Mouse (Mus musculus): ENCODE measurements around the gene Prelp. TPM values are rescaled to one million over a fixed set of nuclear protein-coding genes. Genes with fewer than 3 reads are reported as not detected.

The Prelp gene
- polyA plus RNA-seq, 1 experiment from 2014 or later, result 2.7 TPM

GRCm38 (mm10) chr1:133961281-133962134 is 40.3 kb upstream of the Prelp start:
- Histone ChIP-seq H3K4me2 (ENCODE audit: low read depth, low read length) (peak overlapping the region; percentile 2; the same call in 1 of the 2 replicates), H3K4me3 (ENCODE audit: low read length) (no peak overlapping the region), H3K4me1 (ENCODE audit: control insufficient read depth, insufficient read depth, low read length) (peaks cover 24% of the 10 kb centered on the region), H3K36me3 (ENCODE audit: control insufficient read depth, insufficient read depth, low read length) (no peaks in the 10 kb centered on the region), H3K27ac (ENCODE audit: low read length) (peak overlapping the region; percentile 70), H3K9me3 (ENCODE audit: control insufficient read depth, low read length) (no peaks in the 10 kb centered on the region), H3K9ac (ENCODE audit: low read depth, low read length) (peak overlapping the region; percentile 37; the same call in 1 of the 2 replicates), H3K27me3 (replicated peaks; ENCODE audit: control insufficient read depth, insufficient read depth, low read length) (no peaks in the 10 kb centered on the region)
- 25% methylated on average over 18 of the region's 18 CpGs for WGBS
- peak; percentile 84 for ATAC-seq

DNA sequence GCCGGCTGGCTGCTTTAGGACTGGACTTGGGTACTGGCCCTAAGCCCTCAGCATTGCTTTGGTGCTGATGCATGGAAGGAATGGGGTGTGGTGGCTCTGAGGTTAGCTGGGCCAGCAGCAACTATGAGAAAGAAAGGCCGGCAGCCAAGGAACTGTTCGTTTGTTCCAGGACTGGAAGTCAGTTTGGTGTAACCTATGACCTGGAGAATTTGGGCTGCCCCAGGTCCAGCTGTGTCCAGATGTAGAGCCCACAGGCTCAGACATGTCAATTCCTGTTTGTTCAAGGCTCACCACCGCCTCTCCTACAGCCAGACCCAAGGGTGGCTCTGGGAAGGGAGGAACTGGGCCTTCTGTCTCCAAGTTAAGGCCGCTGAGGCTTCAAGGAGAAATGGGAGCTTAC is 38.3 kb upstream of the Prelp start:
- H3K27me3 ChIP-seq (replicated peaks; ENCODE audit: control insufficient read depth, insufficient read depth, low read length), result no peaks in the 10 kb centered on the region
- peaks cover 12% of the 10 kb centered on the region for H3K4me1 ChIP-seq (ENCODE audit: control insufficient read depth, insufficient read depth, low read length)
- H3K27ac ChIP-seq (ENCODE audit: low read length), result 0 out of 2 replicates have a peak overlapping the region, but pooled peaks have one; percentile 21
- no peak overlapping the region for H3K4me3 ChIP-seq (ENCODE audit: low read length)
- no peak overlapping the region for H3K4me2 ChIP-seq (ENCODE audit: low read depth, low read length)
- ATAC-seq, result no peak
- 67% methylated on average over 5 of the region's 5 CpGs for WGBS
- no peaks in the 10 kb centered on the region for H3K9me3 ChIP-seq (ENCODE audit: control insufficient read depth, low read length)
- H3K36me3 ChIP-seq (ENCODE audit: control insufficient read depth, insufficient read depth, low read length), result no peaks in the 10 kb centered on the region
- no peak overlapping the region for H3K9ac ChIP-seq (ENCODE audit: low read depth, low read length)

DNA sequence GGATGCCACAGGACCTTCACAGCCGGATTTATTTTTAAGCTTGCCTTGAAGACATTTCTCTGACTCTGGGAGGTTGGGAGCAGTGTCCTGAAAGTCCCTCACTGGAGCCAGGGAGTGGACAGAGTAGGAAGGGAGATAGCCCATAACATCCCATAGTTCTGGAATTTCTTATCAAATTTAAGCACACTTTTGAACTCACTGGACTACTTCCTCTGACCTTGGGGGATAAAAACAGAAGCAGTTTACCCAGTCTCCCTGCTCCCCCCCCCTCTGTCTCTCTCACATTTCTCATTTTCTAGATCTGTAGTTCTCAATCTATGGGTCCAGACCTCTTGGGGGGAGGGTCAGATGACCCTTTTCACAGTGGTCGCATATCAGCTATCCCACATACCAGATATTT is 32.8 kb upstream of the Prelp start:
- Histone ChIP-seq H3K27me3 (replicated peaks; ENCODE audit: control insufficient read depth, insufficient read depth, low read length) (no peaks in the 10 kb centered on the region), H3K4me1 (ENCODE audit: control insufficient read depth, insufficient read depth, low read length) (peaks cover 3% of the 10 kb centered on the region; the same call in 1 of the 2 replicates), H3K4me2 (ENCODE audit: low read depth, low read length) (no peak overlapping the region), H3K9me3 (ENCODE audit: control insufficient read depth, low read length) (no peaks in the 10 kb centered on the region), H3K4me3 (ENCODE audit: low read length) (no peak overlapping the region), H3K36me3 (ENCODE audit: control insufficient read depth, insufficient read depth, low read length) (no peaks in the 10 kb centered on the region), H3K27ac (ENCODE audit: low read length) (no peak overlapping the region), H3K9ac (ENCODE audit: low read depth, low read length) (no peak overlapping the region)
- 50% methylated on average over 2 of the region's 2 CpGs for WGBS
- ATAC-seq, result no peak

DNA sequence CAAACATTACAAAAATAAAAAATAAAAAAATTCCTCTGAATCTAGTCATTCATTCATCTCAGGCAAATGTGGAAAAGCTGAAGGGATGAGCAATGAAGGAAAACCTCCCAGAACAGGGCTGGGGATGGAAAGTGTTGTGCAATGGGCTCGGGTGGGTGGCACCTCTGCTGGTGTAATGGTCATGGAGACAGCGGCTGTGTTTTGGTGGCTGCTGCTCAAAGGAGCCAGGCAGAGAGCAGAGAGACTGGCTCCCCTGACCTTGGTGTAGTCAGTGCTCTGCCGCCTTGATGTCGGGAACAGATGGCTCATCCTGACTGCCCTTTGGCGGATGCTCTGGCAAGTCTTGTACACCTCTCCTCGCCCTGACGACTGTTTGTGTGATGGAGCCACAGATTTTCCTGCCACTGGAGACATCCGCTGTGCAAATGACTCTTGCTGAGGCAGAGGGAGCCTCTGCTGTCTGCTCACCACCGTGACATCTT is 32.1 kb upstream of the Prelp start:
- H3K27me3 ChIP-seq (replicated peaks; ENCODE audit: control insufficient read depth, insufficient read depth, low read length), result no peaks in the 10 kb centered on the region
- peaks cover 3% of the 10 kb centered on the region; the same call in 1 of the 2 replicates for H3K4me1 ChIP-seq (ENCODE audit: control insufficient read depth, insufficient read depth, low read length)
- 49% methylated on average over 9 of the region's 9 CpGs for WGBS
- no peaks in the 10 kb centered on the region for H3K36me3 ChIP-seq (ENCODE audit: control insufficient read depth, insufficient read depth, low read length)
- no peaks in the 10 kb centered on the region for H3K9me3 ChIP-seq (ENCODE audit: control insufficient read depth, low read length)
- no peak overlapping the region for H3K9ac ChIP-seq (ENCODE audit: low read depth, low read length)
- no peak overlapping the region for H3K4me3 ChIP-seq (ENCODE audit: low read length)
- no peak overlapping the region for H3K4me2 ChIP-seq (ENCODE audit: low read depth, low read length)
- no peak overlapping the region for H3K27ac ChIP-seq (ENCODE audit: low read length)
- no peak for ATAC-seq

- Histone ChIP-seq H3K9me3 (ENCODE audit: control insufficient read depth, low read length) (no peaks in the 10 kb centered on the region), H3K4me3 (ENCODE audit: low read length) (no peak overlapping the region), H3K27ac (ENCODE audit: low read length) (no peak overlapping the region), H3K9ac (ENCODE audit: low read depth, low read length) (no peak overlapping the region), H3K4me1 (ENCODE audit: control insufficient read depth, insufficient read depth, low read length) (peaks cover 3% of the 10 kb centered on the region; the same call in 1 of the 2 replicates), H3K4me2 (ENCODE audit: low read depth, low read length) (no peak overlapping the region), H3K27me3 (replicated peaks; ENCODE audit: control insufficient read depth, insufficient read depth, low read length) (no peaks in the 10 kb centered on the region), H3K36me3 (ENCODE audit: control insufficient read depth, insufficient read depth, low read length) (no peaks in the 10 kb centered on the region)
- WGBS, result 65% methylated on average over 6 of the region's 6 CpGs
- ATAC-seq, result no peak
These were observed 30.4 kb upstream of the Prelp start for GRCm38 (mm10) chr1:133951598-133951997.

DNA sequence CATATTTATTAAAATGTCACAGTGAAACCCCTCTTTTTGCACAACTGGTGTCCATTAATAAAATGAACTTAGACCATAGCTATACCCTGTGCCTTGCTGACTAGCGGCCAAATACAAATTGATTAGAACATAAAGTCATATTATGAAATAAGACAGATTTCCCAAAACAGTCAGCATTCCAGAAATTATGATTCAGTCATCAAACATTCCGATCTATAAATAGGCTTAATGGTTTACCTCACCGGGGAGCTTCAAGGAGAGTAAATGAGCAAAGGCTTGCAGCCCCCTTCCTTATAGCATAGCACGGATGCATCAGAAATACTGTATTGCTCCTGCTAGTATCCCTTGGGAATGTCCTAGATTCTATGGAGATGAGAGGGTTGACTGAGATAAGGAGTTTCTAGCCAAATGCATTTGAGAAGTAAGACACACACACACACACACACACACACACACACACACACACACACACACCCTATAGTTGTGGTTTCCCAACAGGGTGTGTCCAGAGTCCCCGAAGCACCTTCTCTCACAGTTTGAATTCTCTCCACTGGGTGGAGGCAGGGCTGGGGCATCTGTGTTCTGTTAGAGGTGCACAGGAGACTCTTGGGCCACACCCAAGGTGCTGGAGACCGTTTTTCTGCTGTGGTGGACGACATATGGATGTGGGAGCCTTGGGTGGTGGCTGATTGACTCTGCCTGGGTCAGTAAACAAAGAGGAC is 29.0 kb upstream of the Prelp start:
- no peak overlapping the region for H3K9ac ChIP-seq (ENCODE audit: low read depth, low read length)
- H3K36me3 ChIP-seq (ENCODE audit: control insufficient read depth, insufficient read depth, low read length), result no peaks in the 10 kb centered on the region
- H3K27ac ChIP-seq (ENCODE audit: low read length), result no peak overlapping the region
- 0 out of 2 replicates have a peak, but pooled peaks have one; percentile 16 for ATAC-seq
- H3K4me2 ChIP-seq (ENCODE audit: low read depth, low read length), result no peak overlapping the region
- WGBS, result 47% methylated on average over 7 of the region's 7 CpGs
- H3K9me3 ChIP-seq (ENCODE audit: control insufficient read depth, low read length), result no peaks in the 10 kb centered on the region
- H3K27me3 ChIP-seq (replicated peaks; ENCODE audit: control insufficient read depth, insufficient read depth, low read length), result no peaks in the 10 kb centered on the region
- H3K4me1 ChIP-seq (ENCODE audit: control insufficient read depth, insufficient read depth, low read length), result peaks cover 3% of the 10 kb centered on the region; the same call in 1 of the 2 replicates
- no peak overlapping the region for H3K4me3 ChIP-seq (ENCODE audit: low read length)

DNA sequence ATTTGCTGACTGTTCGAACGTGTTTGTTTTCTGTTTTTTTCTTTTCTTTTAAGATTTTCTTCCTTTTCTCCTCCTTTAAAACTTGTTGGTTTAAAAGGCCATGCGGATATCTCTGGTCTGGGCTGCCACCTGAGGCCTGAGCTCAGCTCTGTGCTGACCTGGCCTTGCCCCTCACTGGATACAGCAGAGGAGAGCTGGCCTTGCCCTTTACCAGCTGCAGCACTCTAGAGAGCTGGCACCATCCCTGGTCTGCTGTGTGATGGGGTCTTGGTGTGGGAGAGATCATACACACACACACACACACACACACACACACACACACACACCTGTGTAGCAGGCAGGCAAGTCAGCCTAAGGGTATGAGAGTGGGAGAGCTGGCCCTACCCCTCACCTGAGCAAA is 23.9 kb upstream of the Prelp start:
- ATAC-seq, result peak; percentile 48
- H3K27ac ChIP-seq (ENCODE audit: low read length), result no peak overlapping the region
- H3K4me3 ChIP-seq (ENCODE audit: low read length), result no peak overlapping the region
- H3K9me3 ChIP-seq (ENCODE audit: control insufficient read depth, low read length), result no peaks in the 10 kb centered on the region
- no peak overlapping the region for H3K4me2 ChIP-seq (ENCODE audit: low read depth, low read length)
- no peaks in the 10 kb centered on the region for H3K36me3 ChIP-seq (ENCODE audit: control insufficient read depth, insufficient read depth, low read length)
- WGBS, result 88% methylated on average over 3 of the region's 3 CpGs
- no peaks in the 10 kb centered on the region for H3K4me1 ChIP-seq (ENCODE audit: control insufficient read depth, insufficient read depth, low read length)
- no peak overlapping the region for H3K9ac ChIP-seq (ENCODE audit: low read depth, low read length)
- H3K27me3 ChIP-seq (replicated peaks; ENCODE audit: control insufficient read depth, insufficient read depth, low read length), result no peaks in the 10 kb centered on the region

GRCm38 (mm10) chr1:133941904-133942303 is 20.7 kb upstream of the Prelp start:
- H3K27ac ChIP-seq (ENCODE audit: low read length), result no peak overlapping the region

DNA sequence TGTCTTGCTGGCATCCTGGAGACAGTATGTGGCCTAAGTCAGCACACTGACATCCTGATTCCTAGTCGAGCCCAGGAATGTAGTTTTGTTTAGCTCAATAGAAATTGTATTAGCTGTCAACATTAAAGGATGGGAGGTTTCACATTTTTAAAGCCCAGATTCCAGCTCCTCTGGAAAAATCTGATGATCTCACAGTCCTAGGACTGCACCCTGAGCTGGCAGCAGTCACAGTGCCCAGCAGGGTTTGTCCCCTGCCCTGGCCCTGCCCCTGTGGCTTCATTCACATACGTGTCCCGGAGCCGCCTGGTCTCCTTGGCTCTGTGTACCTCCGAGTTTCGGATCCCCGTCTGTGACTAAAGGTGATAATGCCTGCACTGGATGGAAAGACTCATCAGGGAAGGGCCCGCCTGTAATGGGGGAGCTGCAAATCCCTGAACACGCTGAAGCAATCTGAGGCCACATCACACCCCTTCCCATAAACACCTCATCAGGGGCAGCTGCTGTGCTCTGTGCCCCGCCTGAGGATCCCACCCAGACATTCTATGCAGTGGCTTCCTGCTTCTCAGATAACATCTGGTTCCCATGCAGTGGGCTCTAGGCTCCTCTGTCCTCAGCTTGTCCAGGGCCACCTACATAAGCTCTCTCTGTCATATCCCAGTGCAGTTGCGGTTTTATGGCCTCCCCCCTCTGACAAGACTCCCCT is 20.1 kb upstream of the Prelp start:
- no peak overlapping the region for H3K9ac ChIP-seq (ENCODE audit: low read depth, low read length)
- WGBS, result 53% methylated on average over 11 of the region's 11 CpGs

More at GRCm38 (mm10) chr1:133941904-133942303, 20.7 kb upstream of the Prelp start:
- Histone ChIP-seq H3K4me3 (ENCODE audit: low read length) (no peak overlapping the region), H3K27me3 (replicated peaks; ENCODE audit: control insufficient read depth, insufficient read depth, low read length) (no peaks in the 10 kb centered on the region), H3K9ac (ENCODE audit: low read depth, low read length) (no peak overlapping the region), H3K36me3 (ENCODE audit: control insufficient read depth, insufficient read depth, low read length) (no peaks in the 10 kb centered on the region), H3K4me2 (ENCODE audit: low read depth, low read length) (no peak overlapping the region), H3K4me1 (ENCODE audit: control insufficient read depth, insufficient read depth, low read length) (no peaks in the 10 kb centered on the region), H3K9me3 (ENCODE audit: control insufficient read depth, low read length) (no peaks in the 10 kb centered on the region)
- no peak for ATAC-seq
- WGBS, result 76% methylated on average over 3 of the region's 3 CpGs

More for the DNA sequence above, 20.1 kb upstream of the Prelp start:
- Histone ChIP-seq H3K4me3 (ENCODE audit: low read length) (no peak overlapping the region), H3K36me3 (ENCODE audit: control insufficient read depth, insufficient read depth, low read length) (no peaks in the 10 kb centered on the region), H3K4me2 (ENCODE audit: low read depth, low read length) (no peak overlapping the region), H3K4me1 (ENCODE audit: control insufficient read depth, insufficient read depth, low read length) (no peaks in the 10 kb centered on the region), H3K27me3 (replicated peaks; ENCODE audit: control insufficient read depth, insufficient read depth, low read length) (no peaks in the 10 kb centered on the region), H3K27ac (ENCODE audit: low read length) (no peak overlapping the region), H3K9me3 (ENCODE audit: control insufficient read depth, low read length) (no peaks in the 10 kb centered on the region)
- no peak; the same call in 1 of the 2 replicates for ATAC-seq

Measured in intestine, embryonic 16.5 days (tissue).